Mouse (Mus musculus) lung, postnatal 0 days (tissue): ENCODE data around the gene Elp5. TPM values are rescaled to one million over a fixed set of nuclear protein-coding genes. Genes with fewer than 3 reads are reported as not detected.

ENCODE experiments used
- ATAC-seq: fragments of 200-750 bp; cut with Nextera tagmentation; 2 replicates; pipeline ENCODE4 v1.8.0; 2017; ENCODE audit warnings: moderate library complexity
- DNase-seq: peaks from one replicate; pipeline ENCODE4 v3.0.0-alpha.2; 2016; ENCODE audit warnings: low spot score
- H3K27ac ChIP-seq: fragments of 300-500 bp; sonication (generic); 2 replicates; pipeline ENCODE4 v1.5.1; 2014; ENCODE audit warnings: antibody characterized with exemption, mild to moderate bottlenecking, low read length, mixed read lengths
- H3K27me3 ChIP-seq: fragments of 300-500 bp; sonication (generic); replicated peaks from 2 replicates; pipeline ENCODE4 v1.6.1; 2014; ENCODE audit warnings: low read length, mixed read lengths; ENCODE audit not compliant: insufficient read depth
- H3K36me3 ChIP-seq: fragments of 300-500 bp; sonication (generic); 2 replicates; pipeline ENCODE4 v1.6.1; 2014; ENCODE audit warnings: low read length, mixed read lengths; ENCODE audit not compliant: insufficient read depth
- H3K4me1 ChIP-seq: fragments of 300-500 bp; sonication (generic); 2 replicates; pipeline ENCODE4 v1.6.1; 2014; ENCODE audit warnings: antibody characterized with exemption, low read depth, low read length, mixed read lengths; ENCODE audit not compliant: insufficient read depth
- H3K4me2 ChIP-seq: fragments of 300-500 bp; sonication (generic); replicated peaks from 2 replicates; pipeline ENCODE4 v1.6.1; 2014; ENCODE audit warnings: low read depth, mild to moderate bottlenecking, low read length, moderate library complexity, mixed read lengths
- H3K4me3 ChIP-seq: fragments of 300-500 bp; sonication (generic); 2 replicates; pipeline ENCODE4 v1.5.1; 2014; ENCODE audit warnings: low read depth, low read length
- H3K9ac ChIP-seq: fragments of 300-500 bp; sonication (generic); replicated peaks from 2 replicates; pipeline ENCODE4 v1.6.1; 2014; ENCODE audit warnings: low read depth, mild to moderate bottlenecking
- H3K9me3 ChIP-seq: fragments of 300-500 bp; sonication (generic); 2 replicates; pipeline ENCODE4 v1.6.1; 2016; ENCODE audit warnings: low read length, mixed read lengths
- CTCF ChIP-seq: IDR thresholded peaks from 2 replicates; pipeline ENCODE4 v1.5.1; 2016; ENCODE audit warnings: antibody characterized with exemption, mild to moderate bottlenecking
- EP300 ChIP-seq: IDR thresholded peaks from 2 replicates; pipeline ENCODE4 v1.6.1; 2016; ENCODE audit warnings: antibody characterized with exemption, mild to moderate bottlenecking, control low read depth
- WGBS: fragments of 180-500 bp; shearing (Covaris S2); extraction: QIAGEN DNeasy Blood & Tissue Kit; methylation state at CpG from one replicate; pipeline ENCODE4 v1.1.7; 2014; 5-methylcytosine and 5-hydroxymethylcytosine counted together
- polyA plus RNA-seq: library from polyadenylated mRNA; unstranded; fragments of >200 nt; fragmentation: Nextera tagmentation; extraction: Ambion mirVana; gene quantifications from 2 replicates; pipeline ENCODE4 v1.2.1, GENCODE M21; 2015

The Elp5 gene
- polyA plus RNA-seq, 1 experiment from 2014 or later: 72.1 TPM

DNA sequence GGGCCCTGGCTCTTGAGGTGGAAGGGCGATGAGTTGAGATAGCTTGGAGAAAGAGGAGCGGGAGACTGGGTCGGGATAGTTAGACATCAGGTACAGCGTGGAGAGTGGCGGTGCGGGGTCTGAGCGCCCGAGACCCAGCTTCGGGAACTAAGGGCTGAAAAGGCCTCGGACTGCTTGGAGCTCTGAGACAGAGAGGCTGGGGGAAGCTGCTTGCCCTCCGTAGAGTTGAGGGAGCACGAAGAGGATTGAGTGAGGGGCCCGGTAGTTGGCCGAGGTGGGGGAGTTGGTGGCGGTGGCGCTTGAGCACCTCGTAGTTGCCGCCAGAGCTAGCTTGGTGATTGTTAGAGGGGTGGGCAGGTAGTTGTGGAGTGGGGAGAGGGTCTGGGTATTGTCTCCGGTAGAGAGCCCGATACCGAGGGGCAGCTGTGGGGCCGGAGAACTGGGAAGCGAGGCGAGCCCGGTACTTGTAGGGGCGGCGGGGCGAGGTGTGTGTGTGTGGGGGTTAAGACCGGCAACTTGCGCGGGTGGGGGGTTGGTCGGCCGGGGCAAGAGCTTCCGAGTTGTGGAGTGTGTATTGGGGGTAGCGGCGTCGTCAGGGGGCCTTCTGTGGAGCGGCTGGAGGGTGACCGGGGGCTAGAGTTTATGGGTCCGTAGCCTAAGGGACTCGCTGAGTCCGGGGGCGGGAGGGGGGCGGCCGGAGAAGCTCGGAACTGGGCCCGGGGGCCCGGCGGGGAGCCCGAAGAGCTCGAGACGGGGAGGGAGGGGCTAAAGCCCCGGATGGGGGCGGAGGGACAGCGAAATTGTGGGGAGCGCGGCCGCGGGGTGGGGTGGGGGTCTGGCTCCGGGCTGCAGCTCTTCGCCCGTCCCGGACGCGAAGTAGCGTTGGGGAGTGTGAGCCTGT, 14.1 kb upstream of the Elp5 start:
- Histone ChIP-seq H3K9me3 (no peaks in the 10 kb centered on the region), H3K36me3 (peaks cover 23% of the 10 kb centered on the region; the same call in 1 of the 2 replicates), H3K4me3 (peak overlapping the region; percentile 87), H3K9ac (peak overlapping the region; percentile 93), H3K27me3 (no peaks in the 10 kb centered on the region), H3K4me1 (peaks cover 16% of the 10 kb centered on the region; the same call in 1 of the 2 replicates), H3K27ac (peak overlapping the region; percentile 98), H3K4me2 (peak overlapping the region; percentile 68)
- DNase-seq (peak; percentile 77), ATAC-seq (peak; percentile 2)
- TF ChIP-seq CTCF (no peak), EP300 (no peak)
- WGBS: under 1% methylated on average over 49 of the region's 66 CpGs

DNA sequence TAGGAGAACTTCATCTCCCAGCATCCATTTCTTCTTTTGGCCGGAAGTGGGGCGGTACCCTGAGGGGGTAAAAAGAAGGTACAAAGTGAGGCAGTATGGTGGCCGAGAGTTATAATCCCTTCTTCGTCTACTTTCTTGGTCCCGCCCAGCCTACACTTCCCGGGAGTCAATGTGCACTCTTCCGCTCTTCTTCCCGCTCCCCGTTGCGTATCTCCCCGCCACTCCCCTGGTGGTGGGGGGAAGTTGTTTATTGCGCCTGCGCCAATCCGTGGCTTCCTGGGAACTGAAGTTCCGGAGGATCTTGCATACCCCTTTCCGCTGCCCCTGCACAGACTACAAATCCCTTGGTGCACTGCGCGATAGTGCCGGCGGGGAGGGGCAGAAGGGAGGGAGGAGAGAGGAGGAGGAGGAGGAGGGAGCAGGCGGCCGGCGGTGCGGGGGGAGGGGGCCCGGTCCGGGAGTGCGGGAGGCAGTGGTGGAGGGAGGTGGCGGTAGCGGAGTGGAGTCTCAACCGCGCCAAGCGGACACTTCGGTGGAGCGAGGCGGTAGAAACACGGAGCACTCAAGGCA, 13.2 kb upstream of the Elp5 start, which contains the start of gene Phf23:
Gene Phf23 (plus strand): TSS at position 387 of the 570 bp plus-strand sequence.
- Histone ChIP-seq H3K36me3 (peaks cover 23% of the 10 kb centered on the region; the same call in 1 of the 2 replicates), H3K27me3 (no peaks in the 10 kb centered on the region), H3K4me2 (peak within 1 kb of the TSS; percentile 68), H3K4me3 (peak within 1 kb of the TSS; percentile 87), H3K4me1 (peaks cover 12% of the 10 kb centered on the region; the same call in 1 of the 2 replicates), H3K27ac (peak within 1 kb of the TSS; percentile 98), H3K9ac (peak within 1 kb of the TSS; percentile 93), H3K9me3 (no peaks in the 10 kb centered on the region)
- ATAC-seq (peak; percentile 74), DNase-seq (peak; percentile 100)
- TF ChIP-seq EP300 (peak; percentile 68; the same call in 1 of the 2 replicates), CTCF (peak; percentile 69)
- under 1% methylated on average over 36 of the region's 36 CpGs for WGBS

DNA sequence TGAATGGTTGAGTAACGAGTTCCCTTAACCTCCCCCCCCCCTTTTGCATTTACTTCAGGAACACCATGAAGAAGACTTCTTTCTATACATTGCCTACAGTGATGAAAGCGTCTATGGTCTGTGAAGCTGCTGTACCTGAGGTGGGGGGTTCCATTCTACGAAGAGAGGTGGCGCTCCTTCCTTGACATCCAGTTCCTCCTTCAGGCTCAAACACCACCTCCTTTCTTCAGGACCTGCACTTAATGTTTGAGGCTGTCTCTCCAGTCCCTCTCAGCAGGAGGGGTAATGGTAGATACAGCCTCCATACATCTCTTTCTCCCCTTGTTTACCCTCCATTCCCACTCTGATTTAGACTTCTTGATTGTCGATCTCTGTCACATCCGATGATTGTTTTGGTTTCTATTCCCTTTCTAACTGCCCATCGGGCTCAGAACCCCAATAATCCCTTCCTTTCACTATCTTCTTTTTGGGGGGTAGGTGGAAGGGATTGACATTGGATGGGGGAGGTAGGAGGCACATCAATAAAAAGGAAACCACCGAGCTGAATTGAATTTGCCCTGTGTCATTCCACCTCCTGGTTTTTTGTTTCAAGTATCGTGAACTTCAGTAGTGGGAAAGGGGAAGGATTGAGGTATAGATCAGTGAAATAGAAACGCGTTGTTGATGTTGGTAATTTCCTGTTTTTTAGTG, 12.2 kb upstream of the Elp5 start:
- TF ChIP-seq CTCF (peak; percentile 42), EP300 (no peak)
- DNase-seq (peak; percentile 7), ATAC-seq (no peak)
- Histone ChIP-seq H3K36me3 (peaks cover 20% of the 10 kb centered on the region; the same call in 1 of the 2 replicates), H3K4me3 (peak overlapping the region; percentile 87; the same call in 1 of the 2 replicates), H3K27ac (peak overlapping the region; percentile 10), H3K9ac (no peak overlapping the region), H3K9me3 (no peaks in the 10 kb centered on the region), H3K4me2 (peak overlapping the region; percentile 68; the same call in 1 of the 2 replicates), H3K27me3 (no peaks in the 10 kb centered on the region), H3K4me1 (peaks cover 9% of the 10 kb centered on the region; the same call in 1 of the 2 replicates)
- WGBS: 84% methylated on average over 11 of the region's 11 CpGs

DNA sequence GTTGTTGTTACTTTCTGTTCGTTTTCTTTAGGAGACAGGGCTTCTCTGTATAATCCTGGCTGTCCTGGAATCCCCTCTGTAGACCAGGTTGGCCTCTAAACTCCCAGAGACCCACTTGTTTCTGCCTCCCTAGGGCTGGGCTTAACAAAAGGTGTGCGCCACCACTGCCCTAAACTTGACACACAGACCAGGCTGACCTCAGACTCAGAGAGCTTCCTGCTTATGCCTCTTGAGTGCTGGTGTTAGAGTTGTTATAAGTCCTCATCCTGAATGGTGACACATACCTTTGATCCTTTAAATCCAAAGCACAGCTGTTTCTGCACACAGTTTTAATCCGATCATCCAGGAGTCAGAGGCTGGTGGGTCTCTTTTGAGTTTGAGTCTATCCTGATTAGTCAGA, 10.6 kb upstream of the Elp5 start:
- Histone ChIP-seq H3K27ac (no peak overlapping the region), H3K27me3 (no peaks in the 10 kb centered on the region), H3K4me2 (peak overlapping the region; percentile 57), H3K4me1 (peaks cover 9% of the 10 kb centered on the region; the same call in 1 of the 2 replicates), H3K4me3 (0 out of 2 replicates have a peak overlapping the region, but pooled peaks have one; percentile 66), H3K9me3 (no peaks in the 10 kb centered on the region), H3K36me3 (peaks cover 9% of the 10 kb centered on the region; the same call in 1 of the 2 replicates), H3K9ac (peak overlapping the region; percentile 19; the same call in 1 of the 2 replicates)
- DNase-seq (peak; percentile 64), ATAC-seq (no peak)
- no peak for TF ChIP-seq EP300
- no peak for TF ChIP-seq CTCF
- WGBS: 77% methylated on average over 3 of the region's 3 CpGs

DNA sequence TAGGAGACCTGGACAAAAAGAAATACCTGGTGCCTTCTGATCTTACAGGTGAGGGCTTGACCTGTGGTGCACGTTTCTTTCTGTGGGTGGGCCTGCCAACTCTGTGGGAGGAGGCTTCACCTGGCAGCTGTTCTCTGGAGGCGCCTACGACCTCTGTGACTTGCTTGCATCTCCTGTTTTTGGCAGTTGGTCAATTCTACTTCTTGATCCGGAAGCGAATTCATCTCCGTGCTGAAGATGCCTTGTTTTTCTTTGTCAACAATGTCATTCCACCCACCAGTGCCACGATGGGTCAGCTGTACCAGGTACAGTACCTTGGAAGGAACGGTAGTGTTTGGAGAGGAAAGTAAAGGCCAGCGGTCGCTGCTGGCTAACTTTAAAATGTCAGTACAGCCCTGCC, 10.1 kb upstream of the Elp5 start:
- H3K27me3 ChIP-seq: no peaks in the 10 kb centered on the region
- no peak for TF ChIP-seq CTCF
- no peak for TF ChIP-seq EP300
- H3K4me1 ChIP-seq: peaks cover 9% of the 10 kb centered on the region; the same call in 1 of the 2 replicates
- peaks cover 9% of the 10 kb centered on the region; the same call in 1 of the 2 replicates for H3K36me3 ChIP-seq
- H3K4me2 ChIP-seq: peak overlapping the region; percentile 57
- ATAC-seq (no peak), DNase-seq (peak; percentile 27)
- no peaks in the 10 kb centered on the region for H3K9me3 ChIP-seq
- H3K9ac ChIP-seq: peak overlapping the region; percentile 19; the same call in 1 of the 2 replicates
- no peak overlapping the region for H3K27ac ChIP-seq
- peak overlapping the region; percentile 66 for H3K4me3 ChIP-seq
- WGBS: 73% methylated on average over 10 of the region's 10 CpGs
